Mouse (Mus musculus): ENCODE data around the gene Nos1ap. TPM values are rescaled to one million over a fixed set of nuclear protein-coding genes. Genes with fewer than 3 reads are reported as not detected.

Nos1ap gene
- polyA plus RNA-seq, 1 experiment from 2014 or later, result 7.6 TPM

- in situ Hi-C loops (cut with MboI; ENCODE audit: low pct_unique_long_range_greater_than_20kb), result no loop called here
- TF ChIP-seq CTCF (IDR thresholded peaks at IDR 0.05), result no peak
- ATAC-seq (no peak), DNase-seq (ENCODE audit: low read depth, low spot score) (no peak)
- CTCF ChIA-PET, result interaction anchor here (1.7 kb wide), 1 partner anchor 314 kb away, joined by 7 read pairs; no protein-coding TSS in a partner anchor
- POLR2A ChIA-PET, result no interaction called here
- H3K27me3 ChIP-seq, result no peaks in the 10 kb centered on the region
These were observed 290.2 kb downstream of the Nos1ap start for GRCm38 (mm10) chr1:170299496-170299895.

- in situ Hi-C loops (cut with MboI; ENCODE audit: low pct_unique_long_range_greater_than_20kb), result loop anchor here (5.0 kb wide), 1 partner anchor 312 kb away; no protein-coding TSS in a partner anchor
- ChIA-PET POLR2A (no interaction called here), CTCF (interaction anchor here (1.0 to 6.6 kb wide), 3 partner anchors 285 to 338 kb away, joined by 3 to 70 read pairs (median 4); no protein-coding TSS in a partner anchor)
- ATAC-seq (no peak), DNase-seq (ENCODE audit: low read depth, low spot score) (no peak)
- TF ChIP-seq CTCF (IDR thresholded peaks at IDR 0.05), result no peak
- H3K27me3 ChIP-seq, result peaks cover 10% of the 10 kb centered on the region
These were observed 294.7 kb downstream of the Nos1ap start for GRCm38 (mm10) chr1:170294786-170295570.

- H3K27me3 ChIP-seq, result peaks cover 27% of the 10 kb centered on the region
- ChIA-PET POLR2A (interaction anchor here (0.9 kb wide), 1 partner anchor 10 kb away, joined by 3 read pairs; no protein-coding TSS in a partner anchor), CTCF (interaction anchor here (0.9 to 6.6 kb wide), 12 partner anchors 19 to 347 kb away, joined by 3 to 70 read pairs (median 4); no protein-coding TSS in a partner anchor)
- TF ChIP-seq CTCF (IDR thresholded peaks at IDR 0.05), result no peak
- in situ Hi-C loops (cut with MboI; ENCODE audit: low pct_unique_long_range_greater_than_20kb), result loop anchor here (5.0 kb wide), 1 partner anchor 314 kb away; no protein-coding TSS in a partner anchor
- ATAC-seq, result no peak
- no peak for DNase-seq (ENCODE audit: low read depth, low spot score)
These were observed 296.4 kb downstream of the Nos1ap start for GRCm38 (mm10) chr1:170293257-170293656.

GRCm38 (mm10) chr1:170292239-170292951 is 297.3 kb downstream of the Nos1ap start:
- ATAC-seq, result peak; percentile 44

GRCm38 (mm10) chr1:170282415-170283129 is 307.1 kb downstream of the Nos1ap start:
- no peak for TF ChIP-seq CTCF (IDR thresholded peaks at IDR 0.05)
- ATAC-seq, result no peak
- ChIA-PET POLR2A (no interaction called here), CTCF (no interaction called here)
- H3K27me3 ChIP-seq, result peaks cover 4% of the 10 kb centered on the region
- in situ Hi-C loops (cut with MboI; ENCODE audit: low pct_unique_long_range_greater_than_20kb), result no loop called here
- DNase-seq (ENCODE audit: low read depth, low spot score), result no peak

More at GRCm38 (mm10) chr1:170292239-170292951, 297.3 kb downstream of the Nos1ap start:
- ChIA-PET POLR2A (interaction anchor here (0.9 kb wide), 1 partner anchor 11 kb away, joined by 3 read pairs; no protein-coding TSS in a partner anchor), CTCF (interaction anchor here (0.9 to 6.6 kb wide), 13 partner anchors 18 to 545 kb away, joined by 3 to 70 read pairs (median 4); no protein-coding TSS in a partner anchor)
- peak; percentile 30 for DNase-seq (ENCODE audit: low read depth, low spot score)
- peaks cover 31% of the 10 kb centered on the region for H3K27me3 ChIP-seq
- in situ Hi-C loops (cut with MboI; ENCODE audit: low pct_unique_long_range_greater_than_20kb), result loop anchor here (5.0 kb wide), 1 partner anchor 315 kb away; no protein-coding TSS in a partner anchor
- TF ChIP-seq CTCF (IDR thresholded peaks at IDR 0.05), result peak; percentile 92

- peaks cover 17% of the 10 kb centered on the region for H3K27me3 ChIP-seq
- ChIA-PET CTCF (no interaction called here), POLR2A (no interaction called here)
- DNase-seq (ENCODE audit: low read depth, low spot score) (peak; percentile 20), ATAC-seq (peak; percentile 60)
- TF ChIP-seq CTCF (IDR thresholded peaks at IDR 0.05), result no peak
- in situ Hi-C loops (cut with MboI; ENCODE audit: low pct_unique_long_range_greater_than_20kb), result no loop called here
These were observed 312.6 kb downstream of the Nos1ap start, which contains the start of gene Sh2d1b1 for GRCm38 (mm10) chr1:170277016-170277415. Gene Sh2d1b1, plus strand, starts transcription at chr1:170277320.

- in situ Hi-C loops (cut with MboI; ENCODE audit: low pct_unique_long_range_greater_than_20kb), result no loop called here
- no peak for TF ChIP-seq CTCF (IDR thresholded peaks at IDR 0.05)
- no peak for ATAC-seq
- ChIA-PET CTCF (no interaction called here), POLR2A (interaction anchor here (0.6 kb wide), 1 partner anchor 1909 kb away, joined by 3 read pairs; no protein-coding TSS in a partner anchor)
- DNase-seq (ENCODE audit: low read depth, low spot score), result no peak
- peaks cover 21% of the 10 kb centered on the region for H3K27me3 ChIP-seq
These were observed 316.4 kb downstream of the Nos1ap start for GRCm38 (mm10) chr1:170273252-170273651.

- POLR2A ChIA-PET, result no interaction called here
- no peak for TF ChIP-seq CTCF (IDR thresholded peaks at IDR 0.05)
- in situ Hi-C loops (cut with MboI; ENCODE audit: low pct_unique_long_range_greater_than_20kb), result no loop called here
- H3K27me3 ChIP-seq, result peaks cover 21% of the 10 kb centered on the region
- DNase-seq (ENCODE audit: low read depth, low spot score) (no peak), ATAC-seq (no peak)
- CTCF ChIA-PET, result no interaction called here
These were observed 319.0 kb downstream of the Nos1ap start for GRCm38 (mm10) chr1:170270696-170271095.

GRCm38 (mm10) chr1:170270281-170270680 is 319.4 kb downstream of the Nos1ap start:
- ATAC-seq (no peak), DNase-seq (ENCODE audit: low read depth, low spot score) (no peak)
- ChIA-PET CTCF (no interaction called here), POLR2A (no interaction called here)
- in situ Hi-C loops (cut with MboI; ENCODE audit: low pct_unique_long_range_greater_than_20kb), result no loop called here
- peaks cover 21% of the 10 kb centered on the region for H3K27me3 ChIP-seq
- TF ChIP-seq CTCF (IDR thresholded peaks at IDR 0.05), result no peak

GRCm38 (mm10) chr1:170255560-170255910 is 334.1 kb downstream of the Nos1ap start:
- in situ Hi-C loops (cut with MboI; ENCODE audit: low pct_unique_long_range_greater_than_20kb), result no loop called here
- ATAC-seq, result peak; percentile 31
- TF ChIP-seq CTCF (IDR thresholded peaks at IDR 0.05), result no peak
- H3K27me3 ChIP-seq, result no peaks in the 10 kb centered on the region
- CTCF ChIA-PET, result no interaction called here
- no peak for DNase-seq (ENCODE audit: low read depth, low spot score)
- POLR2A ChIA-PET, result no interaction called here
